Mouse (Mus musculus): ENCODE results near the gene Fam196a.

Fam196a gene

DNA sequence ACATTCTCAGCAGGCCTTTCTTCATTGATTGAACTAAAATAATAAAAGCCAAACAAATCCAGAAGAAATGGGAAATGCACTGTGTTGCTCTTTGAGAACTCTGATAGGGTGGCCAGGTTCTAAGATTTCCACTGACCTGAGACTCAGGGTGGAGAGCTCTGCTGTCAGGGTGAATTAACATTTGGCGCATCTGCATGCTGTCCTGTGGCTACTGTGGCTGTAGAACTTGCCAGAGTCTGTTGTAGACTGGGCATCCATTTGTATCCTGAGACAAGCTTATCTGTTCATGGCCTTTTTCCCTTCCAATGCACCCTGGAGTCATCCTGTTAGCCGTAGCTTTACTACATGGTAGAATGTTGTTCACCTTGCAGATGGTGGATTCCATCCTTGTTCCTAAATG, 98.2 kb downstream of the Fam196a start:
- DNase-seq (ENCODE audit: low spot score): no peak
